Comparison of ENCODE assay signal across 35 mouse cellular contexts in genomic region chr7:113566892-113567291, GRCm38 (mm10).
"Had no signal": no experiment of that assay in that cellular context is flagged by ENCODE, and none has a peak within 500 bp of the region (broad histone marks: within the 10 kb centered on the region; RNA-seq: fewer than 3 reads in every experiment).

No protein-coding gene starts in this region.

- H3K4me1 ChIP-seq: heart, embryonic 10.5 days; hindbrain, embryonic 10.5 days; hindbrain, embryonic 12.5 days; hindbrain, embryonic 13.5 days; hindbrain, embryonic 15.5 days; intestine, embryonic 15.5 days; kidney, embryonic 15.5 days had no signal

- H3K9ac ChIP-seq: heart, embryonic 12.5 days; heart, embryonic 13.5 days; heart, embryonic 15.5 days; hindbrain, embryonic 12.5 days; hindbrain, embryonic 13.5 days; hindbrain, embryonic 14.5 days; hindbrain, embryonic 15.5 days; intestine, embryonic 15.5 days; kidney, embryonic 15.5 days had no signal

- ATAC-seq: hindbrain, embryonic 16.5 days; hindbrain, postnatal 0 days; inflammation-experienced regulatory T-cells, adult 6 months; intestine, embryonic 15.5 days; intestine, postnatal 0 days had no signal

- H3K4me3 ChIP-seq: heart, embryonic 10.5 days; heart, embryonic 12.5 days; heart, embryonic 13.5 days; heart, embryonic 15.5 days; hindbrain, embryonic 10.5 days; hindbrain, embryonic 12.5 days; hindbrain, embryonic 13.5 days; hindbrain, embryonic 15.5 days; intestine, embryonic 15.5 days; kidney, embryonic 15.5 days; layer of hippocampus, adult 2 months; left cerebral cortex, adult 2 months had no signal

- H3K9me3 ChIP-seq: heart, embryonic 10.5 days; heart, embryonic 12.5 days; heart, embryonic 13.5 days; heart, embryonic 15.5 days; hindbrain, embryonic 10.5 days; hindbrain, embryonic 12.5 days; hindbrain, embryonic 13.5 days; hindbrain, embryonic 15.5 days; intestine, embryonic 15.5 days; kidney, embryonic 15.5 days had no signal

- H3K27me3 ChIP-seq: heart, embryonic 12.5 days; heart, embryonic 13.5 days; heart, embryonic 15.5 days; hindbrain, embryonic 12.5 days; hindbrain, embryonic 13.5 days; hindbrain, embryonic 15.5 days; intestine, embryonic 15.5 days; kidney, embryonic 15.5 days had no signal

- DNase-seq: heart, postnatal 10 days; heart, postnatal 14 days; heart, postnatal 36 days; heart, postnatal 4 days; kidney, adult 11 months; kidney, adult 18-20 months; kidney, adult 2 months; kidney, adult 8-10 months; kidney, adult 9 months; kidney, postnatal 10 days; kidney, postnatal 14 days; kidney, postnatal 25 days; kidney, postnatal 36 days; kidney, postnatal 4 days; layer of hippocampus, adult 9-11 months; layer of hippocampus, postnatal 36 days had no signal

- H3K27ac ChIP-seq: heart, embryonic 10.5 days; heart, embryonic 13.5 days; heart, embryonic 15.5 days; hindbrain, embryonic 10.5 days; hindbrain, embryonic 12.5 days; hindbrain, embryonic 13.5 days; hindbrain, embryonic 14.5 days; hindbrain, embryonic 15.5 days; hindbrain, postnatal 0 days; intestine, embryonic 15.5 days; kidney, embryonic 15.5 days; kidney, postnatal 0 days; layer of hippocampus, adult 2 months; left cerebral cortex, adult 2 months had no signal

- H3K4me2 ChIP-seq: heart, embryonic 11.5 days; heart, embryonic 12.5 days; heart, embryonic 13.5 days; heart, embryonic 15.5 days; hindbrain, embryonic 12.5 days; hindbrain, embryonic 13.5 days; hindbrain, embryonic 14.5 days; hindbrain, embryonic 15.5 days; intestine, embryonic 15.5 days; kidney, embryonic 15.5 days had no signal
